Comparison of ENCODE assay signal across 41 mouse cellular contexts in genomic region chr5:98563801-98564200, GRCm38 (mm10). TPM values are rescaled to one million over a fixed set of nuclear protein-coding genes. Genes with fewer than 3 reads are reported as not detected.
A peak's percentile ranks its signal among the peaks of the same experiment; 100 is the strongest.
DNase-seq lines count a peak whose midpoint lies in the region; ATAC-seq and TF ChIP-seq lines count a peak whose summit lies in the region.
"Had no signal": no experiment of that assay in that cellular context is flagged by ENCODE, and none has a peak within 500 bp of the region (broad histone marks: within the 10 kb centered on the region; RNA-seq: fewer than 3 reads in every experiment).

No protein-coding gene starts in this region.

- H3K9me3 ChIP-seq in hindbrain, embryonic 11.5 days (ENCODE audit: control insufficient read depth, low read length), result no peaks in the 10 kb centered on the region
- H3K9me3 ChIP-seq in hindbrain, embryonic 16.5 days (ENCODE audit: control insufficient read depth, low read length), result no peaks in the 10 kb centered on the region
- peaks cover 16% of the 10 kb centered on the region for H3K9me3 ChIP-seq in megakaryocyte, embryonic 14.5 days
- H3K9me3 ChIP-seq in forebrain, embryonic 15.5 days, result no peaks in the 10 kb centered on the region
- no peaks in the 10 kb centered on the region for H3K9me3 ChIP-seq in forebrain, embryonic 16.5 days (ENCODE audit: control insufficient read depth, low read length)
- H3K9me3 ChIP-seq: embryonic facial prominence, embryonic 10.5 days; embryonic facial prominence, embryonic 15.5 days; heart, embryonic 12.5 days; liver, embryonic 12.5 days; neural tube, embryonic 13.5 days had no signal

- H3K4me2 ChIP-seq in hindbrain, embryonic 11.5 days (replicated peaks; ENCODE audit: low read depth, low read length), result no peak overlapping the region
- no peak overlapping the region; the same call in 1 of the 2 replicates for H3K4me2 ChIP-seq in hindbrain, embryonic 16.5 days (ENCODE audit: low read length)
- H3K4me2 ChIP-seq in forebrain, embryonic 15.5 days (replicated peaks), result no peak overlapping the region
- 0 out of 2 replicates have a peak overlapping the region, but pooled peaks have one; percentile 17 for H3K4me2 ChIP-seq in forebrain, embryonic 16.5 days (ENCODE audit: low read length)
- H3K4me2 ChIP-seq: embryonic facial prominence, embryonic 15.5 days; heart, embryonic 12.5 days; liver, embryonic 12.5 days; neural tube, embryonic 13.5 days had no signal

- no peak for TF ChIP-seq POLR2A in heart, adult 2 months (IDR thresholded peaks at IDR 0.05; ENCODE audit: insufficient read depth, low read depth, low read length)

- 53% methylated on average over 9 of the region's 9 CpGs for WGBS in hindbrain, embryonic 11.5 days
- 31% methylated on average over 9 of the region's 9 CpGs for WGBS in hindbrain, embryonic 16.5 days
- WGBS in forebrain, embryonic 15.5 days, result 25% methylated on average over 9 of the region's 9 CpGs
- WGBS in forebrain, embryonic 16.5 days, result 21% methylated on average over 9 of the region's 9 CpGs
- WGBS in heart, adult 2 months, result 56% methylated on average over 9 of the region's 9 CpGs

- 0 out of 2 replicates have a peak, but pooled peaks cover 2% of the 10 kb centered on the region for H3K4me1 ChIP-seq in hindbrain, embryonic 11.5 days (replicated peaks; ENCODE audit: control insufficient read depth, insufficient read depth, low read length)
- H3K4me1 ChIP-seq in hindbrain, embryonic 16.5 days (ENCODE audit: control insufficient read depth, insufficient read depth, low read depth, low read length), result no peaks in the 10 kb centered on the region
- no peaks in the 10 kb centered on the region for H3K4me1 ChIP-seq in megakaryocyte, embryonic 14.5 days
- H3K4me1 ChIP-seq in forebrain, embryonic 15.5 days, result peaks cover 11% of the 10 kb centered on the region; the same call in 1 of the 2 replicates
- H3K4me1 ChIP-seq in forebrain, embryonic 16.5 days (replicated peaks; ENCODE audit: control insufficient read depth, insufficient read depth, low read length), result peaks cover 15% of the 10 kb centered on the region
- H3K4me1 ChIP-seq in heart, adult 2 months (ENCODE audit: control insufficient read depth, insufficient read depth, low read length), result no peaks in the 10 kb centered on the region
- H3K4me1 ChIP-seq: liver, embryonic 12.5 days; neural tube, embryonic 13.5 days had no signal

- peak; percentile 27 for DNase-seq in hindbrain, embryonic 11.5 days (ENCODE audit: low spot score)
- DNase-seq in heart, adult 2 months, result no peak
- DNase-seq in embryo, embryonic 10 days (ENCODE audit: low spot score), result no peak
- DNase-seq: adrenal gland, adult 2 months; adrenal gland, postnatal 36 days; B cell, adult 2 months; cerebellum, adult 2 months; cerebellum, postnatal 14 days; gastrocnemius, postnatal 25 days; heart, adult 11 months; heart, postnatal 4 days; kidney, postnatal 4 days; layer of hippocampus, postnatal 36 days; left cerebral cortex, postnatal 4 days; liver, postnatal 0 days; right cerebral cortex, postnatal 14 days; thymus, postnatal 14 days had no signal

- 0 out of 2 replicates have a peak, but pooled peaks have one; percentile 14 for ATAC-seq in hindbrain, embryonic 11.5 days (ENCODE audit: low FRiP score)
- no peak for ATAC-seq in hindbrain, embryonic 16.5 days
- no peak for ATAC-seq in megakaryocyte, adult 5-6 weeks (ENCODE audit: poor library complexity, severe bottlenecking)
- 0 out of 2 replicates have a peak, but pooled peaks have one; percentile 27 for ATAC-seq in forebrain, embryonic 15.5 days (replicated peaks)
- no peak for ATAC-seq in forebrain, embryonic 16.5 days
- ATAC-seq: intestine, postnatal 0 days; liver, embryonic 12.5 days; liver, postnatal 0 days; lung, postnatal 0 days had no signal

- H3K9ac ChIP-seq in hindbrain, embryonic 11.5 days (ENCODE audit: low read depth, low read length), result no peak overlapping the region
- no peak overlapping the region for H3K9ac ChIP-seq in hindbrain, embryonic 16.5 days (ENCODE audit: low read depth, low read length)
- no peak overlapping the region for H3K9ac ChIP-seq in forebrain, embryonic 15.5 days (replicated peaks)
- H3K9ac ChIP-seq in forebrain, embryonic 16.5 days (replicated peaks; ENCODE audit: low read depth, low read length), result no peak overlapping the region
- H3K9ac ChIP-seq in heart, adult 2 months (ENCODE audit: low read depth, low read length), result no peak overlapping the region
- H3K9ac ChIP-seq: embryonic facial prominence, embryonic 15.5 days; heart, embryonic 12.5 days; liver, embryonic 12.5 days; liver, postnatal 0 days; neural tube, embryonic 13.5 days had no signal

- H3K36me3 ChIP-seq in hindbrain, embryonic 11.5 days (ENCODE audit: control insufficient read depth, insufficient read depth, low read length), result no peaks in the 10 kb centered on the region
- H3K36me3 ChIP-seq in hindbrain, embryonic 16.5 days (ENCODE audit: control insufficient read depth, insufficient read depth, low read length), result no peaks in the 10 kb centered on the region
- no peaks in the 10 kb centered on the region for H3K36me3 ChIP-seq in megakaryocyte, embryonic 14.5 days (replicated peaks; ENCODE audit: low read length)
- H3K36me3 ChIP-seq in forebrain, embryonic 15.5 days, result no peaks in the 10 kb centered on the region
- H3K36me3 ChIP-seq in forebrain, embryonic 16.5 days (ENCODE audit: control insufficient read depth, insufficient read depth), result no peaks in the 10 kb centered on the region
- no peaks in the 10 kb centered on the region for H3K36me3 ChIP-seq in heart, adult 2 months (ENCODE audit: control insufficient read depth, insufficient read depth, low read length)
- H3K36me3 ChIP-seq: embryonic facial prominence, embryonic 10.5 days; embryonic facial prominence, embryonic 15.5 days; heart, embryonic 12.5 days; liver, embryonic 12.5 days; neural tube, embryonic 13.5 days had no signal

- no peak overlapping the region for H3K4me3 ChIP-seq in hindbrain, embryonic 11.5 days (ENCODE audit: low read depth, low read length)
- no peak overlapping the region for H3K4me3 ChIP-seq in hindbrain, embryonic 16.5 days (ENCODE audit: low read length)
- H3K4me3 ChIP-seq in megakaryocyte, embryonic 14.5 days (replicated peaks), result peak overlapping the region; percentile 56
- H3K4me3 ChIP-seq in forebrain, embryonic 15.5 days, result no peak overlapping the region
- no peak overlapping the region for H3K4me3 ChIP-seq in forebrain, embryonic 16.5 days (replicated peaks; ENCODE audit: low read length)
- H3K4me3 ChIP-seq in heart, adult 2 months, result no peak overlapping the region
- H3K4me3 ChIP-seq: embryonic facial prominence, embryonic 10.5 days; embryonic facial prominence, embryonic 15.5 days; heart, embryonic 12.5 days; liver, embryonic 12.5 days; neural tube, embryonic 13.5 days had no signal

- TF ChIP-seq CTCF in heart, adult 2 months (IDR thresholded peaks at IDR 0.05), result no peak

- no peaks in the 10 kb centered on the region for H3K27me3 ChIP-seq in hindbrain, embryonic 11.5 days (ENCODE audit: control insufficient read depth, insufficient read depth, low read length)
- no peaks in the 10 kb centered on the region for H3K27me3 ChIP-seq in hindbrain, embryonic 16.5 days (replicated peaks; ENCODE audit: control insufficient read depth, insufficient read depth, low read length)
- H3K27me3 ChIP-seq in megakaryocyte, embryonic 14.5 days (replicated peaks), result no peaks in the 10 kb centered on the region
- H3K27me3 ChIP-seq in forebrain, embryonic 15.5 days, result no peaks in the 10 kb centered on the region
- H3K27me3 ChIP-seq in forebrain, embryonic 16.5 days (replicated peaks; ENCODE audit: control insufficient read depth, insufficient read depth, low read length), result no peaks in the 10 kb centered on the region
- H3K27me3 ChIP-seq in heart, adult 2 months (ENCODE audit: control insufficient read depth, insufficient read depth, low read length), result no peaks in the 10 kb centered on the region
- H3K27me3 ChIP-seq: embryonic facial prominence, embryonic 15.5 days; heart, embryonic 12.5 days; liver, embryonic 12.5 days; neural tube, embryonic 13.5 days had no signal

- intact Hi-C loops in heart, adult 2 months (cut with DNase I), result no loop called here

- H3K79me2 ChIP-seq in heart, adult 2 months (replicated peaks; ENCODE audit: control insufficient read depth, insufficient read depth, low read length), result no peaks in the 10 kb centered on the region

- TF ChIP-seq EP300 in heart, adult 2 months (IDR thresholded peaks at IDR 0.05; ENCODE audit: insufficient read depth, low read depth, low read length), result no peak

- H3K27ac ChIP-seq in hindbrain, embryonic 11.5 days (ENCODE audit: low read depth, low read length), result no peak overlapping the region
- no peak overlapping the region for H3K27ac ChIP-seq in hindbrain, embryonic 16.5 days (ENCODE audit: low read depth, low read length)
- H3K27ac ChIP-seq in forebrain, embryonic 15.5 days (replicated peaks), result no peak overlapping the region
- no peak overlapping the region for H3K27ac ChIP-seq in forebrain, embryonic 16.5 days (ENCODE audit: low read length)
- no peak overlapping the region for H3K27ac ChIP-seq in heart, adult 2 months
- H3K27ac ChIP-seq: embryonic facial prominence, embryonic 10.5 days; embryonic facial prominence, embryonic 15.5 days; liver, embryonic 12.5 days; macrophage; neural tube, embryonic 13.5 days had no signal

RNA-seq across cellular contexts. Expression of gene Gm11111, which starts 11.3 kb away (rescaled TPM):
- not detected in 2 replicates for polyA plus RNA-seq in hindbrain, embryonic 11.5 days (2014; fragmentation: Nextera tagmentation; extraction: Ambion mirVana)
- not detected in 2 replicates for polyA plus RNA-seq in hindbrain, embryonic 16.5 days (2015; fragmentation: Nextera tagmentation; extraction: Ambion mirVana)
- polyA plus RNA-seq in megakaryocyte, embryonic 14.5 days (2012; ENCODE audit: insufficient read depth, low replicate concordance), result not detected in 2 replicates
- not detected in 2 replicates for total RNA-seq in megakaryocyte, adult 5-6 weeks (2015)
- not detected in 2 replicates for total RNA-seq in megakaryocyte, adult 5-6 weeks (2017)
- polyA plus RNA-seq in forebrain, embryonic 15.5 days (2015; fragmentation: Nextera tagmentation; extraction: Ambion mirVana), result not detected in 2 replicates
- not detected in 2 replicates for polyA plus RNA-seq in forebrain, embryonic 16.5 days (2015; fragmentation: Nextera tagmentation; extraction: Ambion mirVana)
- total RNA-seq in heart, adult 2 months (2021), result not detected
- not detected in 2 replicates for polyA plus RNA-seq in heart, adult 2 months (2012; rRNA removed)
- total RNA-seq: adrenal gland, adult 2 months; adrenal gland, postnatal 36 days; gastrocnemius, adult 18-20 months; gastrocnemius, postnatal 25 days; heart, postnatal 4 days; layer of hippocampus, adult 8-10 months; layer of hippocampus, postnatal 36 days; left cerebral cortex, postnatal 4 days had no signal
- polyA plus RNA-seq: adrenal gland, adult 2 months; brain, embryonic 14.5 days; cerebellum, adult 2 months; cortical plate, adult 2 months; embryonic facial prominence, embryonic 10.5 days; embryonic facial prominence, embryonic 15.5 days; frontal cortex, adult 2 months; heart, embryonic 12.5 days; heart, postnatal 0 days; intestine, postnatal 0 days; kidney, embryonic 14.5 days; limb, embryonic 14.5 days; liver, embryonic 12.5 days; liver, postnatal 0 days; lung, postnatal 0 days; macrophage; neural tube, embryonic 13.5 days; small intestine, adult 2 months; stomach, embryonic 14.5 days; urinary bladder, adult 2 months had no signal

Comparison
In these comparisons a context has a peak if more than half of its experiments do, and no peak if none do; other contexts are left out.
1. ATAC-seq: peak in hindbrain, embryonic 11.5 days (single experiment) and forebrain, embryonic 15.5 days (single experiment); none in hindbrain, embryonic 16.5 days (single experiment), megakaryocyte, adult 5-6 weeks (single experiment) and forebrain, embryonic 16.5 days (single experiment).